Mouse (Mus musculus) telencephalon, adult 2 months (tissue): ENCODE data around the gene Olfr624.
"Not testable (repeated sequence)": the region's sequence is repeated elsewhere in the genome, so short reads cannot be mapped to it uniquely, and the experiment has no call there.

Experiments
- DNase-seq: peaks from one replicate; pipeline ENCODE4 v3.0.0-alpha.2; 2011; ENCODE audit warnings: low read depth, low spot score

The Olfr624 gene

GRCm38 (mm10) chr7:103671091-103671490 is at the start of gene Olfr624:
Olfr624 (minus strand) TSS chr7:103671191.
- no peak for DNase-seq

GRCm38 (mm10) chr7:103716398-103716797 is 45.4 kb upstream of the Olfr624 start:
- DNase-seq, result not testable (repeated sequence)

- no peak for DNase-seq
These were observed 43.4 kb upstream of the Olfr624 start, which contains the start of gene Olfr243 for GRCm38 (mm10) chr7:103714371-103714770. Olfr243 (plus strand) TSS chr7:103714671.

GRCm38 (mm10) chr7:103712024-103712423 is 41.0 kb upstream of the Olfr624 start:
- DNase-seq, result no peak

GRCm38 (mm10) chr7:103699469-103699868 is 28.5 kb upstream of the Olfr624 start:
- no peak for DNase-seq

- no peak for DNase-seq
These were observed 11.4 kb upstream of the Olfr624 start, which contains the start of gene Olfr625-ps1 for GRCm38 (mm10) chr7:103682420-103682819. Olfr625-ps1 (plus strand) TSS chr7:103682720.

GRCm38 (mm10) chr7:103663598-103663997 is 7.4 kb downstream of the Olfr624 start, which contains the start of gene Olfr623:
Olfr623 (minus strand) TSS chr7:103663698.
- no peak for DNase-seq

GRCm38 (mm10) chr7:103644070-103644469 is 26.9 kb downstream of the Olfr624 start:
- no peak for DNase-seq

- DNase-seq, result no peak
These were observed 28.4 kb downstream of the Olfr624 start, which contains the start of gene Olfr622 for GRCm38 (mm10) chr7:103642602-103643001. Olfr622 (minus strand) TSS chr7:103642702.

- no peak for DNase-seq
These were observed 34.2 kb downstream of the Olfr624 start for GRCm38 (mm10) chr7:103636795-103637194.
